Mouse (Mus musculus): ENCODE data around the gene Kcnn3. TPM values are rescaled to one million over a fixed set of nuclear protein-coding genes. Genes with fewer than 3 reads are reported as not detected.

Kcnn3 gene
- polyA plus RNA-seq, 1 experiment = 6.2 TPM

- no peaks in the 10 kb centered on the region for H3K27me3 ChIP-seq (ENCODE audit: control insufficient read depth, insufficient read depth, low read length)
- H3K4me3 ChIP-seq (replicated peaks; ENCODE audit: insufficient read depth, low read depth, low read length) = no peak overlapping the region
- no peak overlapping the region for H3K27ac ChIP-seq (ENCODE audit: insufficient read depth, low read length)
- no peak for TF ChIP-seq POLR2A (IDR thresholded peaks at IDR 0.05; ENCODE audit: borderline replicate concordance, insufficient read depth, low read length)
- no peak for TF ChIP-seq CTCF (IDR thresholded peaks at IDR 0.05; ENCODE audit: borderline replicate concordance, insufficient read depth, low read depth, low read length)
- peaks cover 7% of the 10 kb centered on the region for H3K4me1 ChIP-seq (ENCODE audit: control insufficient read depth, insufficient read depth, low read length)
- WGBS = 78% methylated on average over 4 of the region's 4 CpGs
- DNase-seq = no peak
Observed at GRCm38 (mm10) chr3:89623531-89623930, 103.6 kb downstream of the Kcnn3 start.

- H3K27ac ChIP-seq (ENCODE audit: insufficient read depth, low read length) = no peak overlapping the region
- DNase-seq = no peak
- WGBS = 85% methylated on average over 6 of the region's 6 CpGs
- no peak for TF ChIP-seq POLR2A (IDR thresholded peaks at IDR 0.05; ENCODE audit: borderline replicate concordance, insufficient read depth, low read length)
- no peak for TF ChIP-seq CTCF (IDR thresholded peaks at IDR 0.05; ENCODE audit: borderline replicate concordance, insufficient read depth, low read depth, low read length)
- no peak overlapping the region for H3K4me3 ChIP-seq (replicated peaks; ENCODE audit: insufficient read depth, low read depth, low read length)
- H3K4me1 ChIP-seq (ENCODE audit: control insufficient read depth, insufficient read depth, low read length) = peaks cover 7% of the 10 kb centered on the region
- no peaks in the 10 kb centered on the region for H3K27me3 ChIP-seq (ENCODE audit: control insufficient read depth, insufficient read depth, low read length)
Observed at GRCm38 (mm10) chr3:89624001-89624400, 104.0 kb downstream of the Kcnn3 start.

- no peak overlapping the region for H3K27ac ChIP-seq (ENCODE audit: insufficient read depth, low read length)
- no peak overlapping the region for H3K4me3 ChIP-seq (replicated peaks; ENCODE audit: insufficient read depth, low read depth, low read length)
- DNase-seq = peak in 1 of 2 experiments; percentile 14
- no peaks in the 10 kb centered on the region for H3K27me3 ChIP-seq (ENCODE audit: control insufficient read depth, insufficient read depth, low read length)
- 42% methylated on average over 5 of the region's 5 CpGs for WGBS
- no peak for TF ChIP-seq CTCF (IDR thresholded peaks at IDR 0.05; ENCODE audit: borderline replicate concordance, insufficient read depth, low read depth, low read length)
- TF ChIP-seq POLR2A (IDR thresholded peaks at IDR 0.05; ENCODE audit: borderline replicate concordance, insufficient read depth, low read length) = no peak
- peaks cover 7% of the 10 kb centered on the region for H3K4me1 ChIP-seq (ENCODE audit: control insufficient read depth, insufficient read depth, low read length)
Observed at GRCm38 (mm10) chr3:89624814-89625445, 105.0 kb downstream of the Kcnn3 start.

- no peak for DNase-seq
- WGBS = 66% methylated on average over 4 of the region's 4 CpGs
- Histone ChIP-seq H3K4me3 (replicated peaks; ENCODE audit: insufficient read depth, low read depth, low read length) (no peak overlapping the region), H3K27ac (ENCODE audit: insufficient read depth, low read length) (no peak overlapping the region), H3K4me1 (ENCODE audit: control insufficient read depth, insufficient read depth, low read length) (peaks cover 7% of the 10 kb centered on the region), H3K27me3 (ENCODE audit: control insufficient read depth, insufficient read depth, low read length) (no peaks in the 10 kb centered on the region)
- TF ChIP-seq POLR2A (IDR thresholded peaks at IDR 0.05; ENCODE audit: borderline replicate concordance, insufficient read depth, low read length) (no peak), CTCF (IDR thresholded peaks at IDR 0.05; ENCODE audit: borderline replicate concordance, insufficient read depth, low read depth, low read length) (no peak)
Observed at GRCm38 (mm10) chr3:89626556-89626955, 106.6 kb downstream of the Kcnn3 start.

GRCm38 (mm10) chr3:89629811-89630210 is 109.8 kb downstream of the Kcnn3 start:
- H3K27me3 ChIP-seq (ENCODE audit: control insufficient read depth, insufficient read depth, low read length) = no peaks in the 10 kb centered on the region
- H3K4me3 ChIP-seq (replicated peaks; ENCODE audit: insufficient read depth, low read depth, low read length) = no peak overlapping the region
- DNase-seq = no peak
- TF ChIP-seq CTCF (IDR thresholded peaks at IDR 0.05; ENCODE audit: borderline replicate concordance, insufficient read depth, low read depth, low read length) (no peak), POLR2A (IDR thresholded peaks at IDR 0.05; ENCODE audit: borderline replicate concordance, insufficient read depth, low read length) (no peak)
- no peak overlapping the region for H3K27ac ChIP-seq (ENCODE audit: insufficient read depth, low read length)
- WGBS = 84% methylated on average over 3 of the region's 3 CpGs
- H3K4me1 ChIP-seq (ENCODE audit: control insufficient read depth, insufficient read depth, low read length) = peaks cover 3% of the 10 kb centered on the region

- TF ChIP-seq CTCF (IDR thresholded peaks at IDR 0.05; ENCODE audit: borderline replicate concordance, insufficient read depth, low read depth, low read length) = no peak
- no peak for TF ChIP-seq POLR2A (IDR thresholded peaks at IDR 0.05; ENCODE audit: borderline replicate concordance, insufficient read depth, low read length)
- Histone ChIP-seq H3K4me3 (replicated peaks; ENCODE audit: insufficient read depth, low read depth, low read length) (no peak overlapping the region), H3K27me3 (ENCODE audit: control insufficient read depth, insufficient read depth, low read length) (no peaks in the 10 kb centered on the region), H3K27ac (ENCODE audit: insufficient read depth, low read length) (no peak overlapping the region), H3K4me1 (ENCODE audit: control insufficient read depth, insufficient read depth, low read length) (no peaks in the 10 kb centered on the region)
- 76% methylated on average over 5 of the region's 5 CpGs for WGBS
- DNase-seq = no peak
Observed at GRCm38 (mm10) chr3:89631750-89632149, 111.8 kb downstream of the Kcnn3 start.

GRCm38 (mm10) chr3:89633531-89633930 is 113.6 kb downstream of the Kcnn3 start:
- H3K27me3 ChIP-seq (ENCODE audit: control insufficient read depth, insufficient read depth, low read length) = no peaks in the 10 kb centered on the region
- no peak overlapping the region for H3K27ac ChIP-seq (ENCODE audit: insufficient read depth, low read length)
- TF ChIP-seq CTCF (IDR thresholded peaks at IDR 0.05; ENCODE audit: borderline replicate concordance, insufficient read depth, low read depth, low read length) (no peak), POLR2A (IDR thresholded peaks at IDR 0.05; ENCODE audit: borderline replicate concordance, insufficient read depth, low read length) (no peak)
- 55% methylated on average over 6 of the region's 6 CpGs for WGBS
- no peaks in the 10 kb centered on the region for H3K4me1 ChIP-seq (ENCODE audit: control insufficient read depth, insufficient read depth, low read length)
- DNase-seq = peak in 1 of 2 experiments; percentile 13
- no peak overlapping the region for H3K4me3 ChIP-seq (replicated peaks; ENCODE audit: insufficient read depth, low read depth, low read length)

- Histone ChIP-seq H3K27ac (ENCODE audit: insufficient read depth, low read length) (peak overlapping the region; percentile 40; the same call in 1 of the 2 replicates), H3K4me1 (ENCODE audit: control insufficient read depth, insufficient read depth, low read length) (no peaks in the 10 kb centered on the region), H3K4me3 (replicated peaks; ENCODE audit: insufficient read depth, low read depth, low read length) (no peak overlapping the region), H3K27me3 (ENCODE audit: control insufficient read depth, insufficient read depth, low read length) (no peaks in the 10 kb centered on the region)
- no peak for TF ChIP-seq CTCF (IDR thresholded peaks at IDR 0.05; ENCODE audit: borderline replicate concordance, insufficient read depth, low read depth, low read length)
- no peak for TF ChIP-seq POLR2A (IDR thresholded peaks at IDR 0.05; ENCODE audit: borderline replicate concordance, insufficient read depth, low read length)
- no peak for DNase-seq
- 73% methylated on average over 6 of the region's 6 CpGs for WGBS
Observed at GRCm38 (mm10) chr3:89633941-89634340, 114.0 kb downstream of the Kcnn3 start.

Measured in cerebellum, adult 2 months (tissue).